Mouse (Mus musculus) adrenal gland, postnatal 25 days (tissue): ENCODE results near the gene Gabarapl2. TPM values are rescaled to one million over a fixed set of nuclear protein-coding genes. Genes with fewer than 3 reads are reported as not detected.

Experiments
- DNase-seq: peaks from one replicate; pipeline ENCODE4 v3.0.0; 2021; ENCODE audit warnings: mixed read lengths
- total RNA-seq: library from RNA; stranded (reverse); gene quantifications from 2 replicates; pipeline ENCODE4 v1.2.3, GENCODE M21; 2021

Gabarapl2 gene
- total RNA-seq, 1 experiment from 2014 or later, result 172 TPM

GRCm38 (mm10) chr8:111968541-111968940 is 28.0 kb downstream of the Gabarapl2 start:
- no peak for DNase-seq

DNA sequence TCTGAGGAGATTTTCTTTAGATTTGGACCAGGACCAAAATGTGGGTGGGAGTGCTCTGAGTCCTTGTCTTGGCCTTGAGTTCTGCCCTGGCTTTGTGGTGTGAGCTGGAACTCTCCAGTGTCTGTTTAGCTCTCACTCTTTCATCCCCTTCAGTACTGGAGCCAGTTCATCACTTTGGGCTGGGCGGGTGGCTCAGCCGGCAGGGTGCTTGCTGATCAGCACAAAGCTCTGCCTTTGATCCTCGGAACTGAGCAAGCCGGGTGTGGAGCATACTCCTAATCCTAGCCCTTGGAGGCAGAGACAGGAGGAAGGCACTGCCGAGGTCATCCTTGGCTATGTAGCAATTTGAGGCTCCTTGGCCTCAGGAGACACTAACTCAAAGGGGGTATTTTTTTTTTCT is 28.5 kb downstream of the Gabarapl2 start:
- no peak for DNase-seq

GRCm38 (mm10) chr8:111974138-111974537 is 33.6 kb downstream of the Gabarapl2 start:
- DNase-seq, result no peak

DNA sequence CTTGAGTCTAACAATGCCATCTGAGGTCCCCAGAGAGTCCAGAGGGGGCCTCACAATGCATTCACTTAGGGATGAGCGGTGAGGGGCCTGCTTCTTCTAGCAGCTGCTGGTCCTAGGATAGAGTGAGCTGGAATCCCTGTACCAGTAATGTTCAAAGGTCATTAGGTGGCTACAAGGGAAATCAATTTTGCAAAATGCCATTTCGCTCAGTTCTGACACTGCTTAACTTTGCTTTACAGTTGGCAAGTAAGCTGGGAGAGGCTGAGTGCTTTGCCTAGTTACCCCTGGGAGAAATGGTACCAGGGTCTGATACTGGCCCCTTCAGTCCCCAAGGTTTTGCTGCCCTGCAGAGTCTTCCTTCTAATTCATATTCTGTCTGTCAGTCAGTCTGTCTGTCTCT is 35.2 kb downstream of the Gabarapl2 start:
- DNase-seq, result no peak

- DNase-seq, result no peak
Measured at GRCm38 (mm10) chr8:111976326-111976725, 35.8 kb downstream of the Gabarapl2 start.

GRCm38 (mm10) chr8:111978147-111978546 is 37.6 kb downstream of the Gabarapl2 start:
- no peak for DNase-seq

DNA sequence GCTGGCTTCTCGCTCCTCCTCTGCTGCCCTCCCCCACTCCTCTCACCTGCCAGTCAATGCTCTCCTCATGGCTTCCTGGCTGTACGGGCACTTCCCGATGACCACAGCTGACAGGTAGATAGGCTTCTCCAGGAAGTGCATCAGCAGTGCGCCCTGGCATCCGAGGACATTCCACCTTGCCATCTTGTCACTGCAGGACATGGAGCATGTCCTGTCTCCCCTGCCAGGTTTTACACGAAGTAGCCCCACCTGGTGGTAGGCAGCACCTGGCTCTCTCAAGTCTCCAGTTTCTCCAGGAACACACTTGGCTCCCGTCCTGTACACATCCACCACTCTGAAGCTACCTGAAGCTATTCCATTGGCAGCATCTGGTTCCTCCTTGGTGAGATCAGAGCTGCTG is 41.6 kb downstream of the Gabarapl2 start:
- DNase-seq, result no peak

GRCm38 (mm10) chr8:111984511-111984910 is 44.0 kb downstream of the Gabarapl2 start:
- DNase-seq, result no peak

- DNase-seq, result peak; percentile 82
Measured at GRCm38 (mm10) chr8:111989911-111990310, 49.4 kb downstream of the Gabarapl2 start.

GRCm38 (mm10) chr8:111991278-111991677 is 50.8 kb downstream of the Gabarapl2 start:
- DNase-seq, result no peak

GRCm38 (mm10) chr8:111992013-111992702 is 51.7 kb downstream of the Gabarapl2 start, which contains the start of gene Adat1:
TSS of gene Adat1 (minus strand) at chr8:111992302.
- DNase-seq, result peak; percentile 86

DNA sequence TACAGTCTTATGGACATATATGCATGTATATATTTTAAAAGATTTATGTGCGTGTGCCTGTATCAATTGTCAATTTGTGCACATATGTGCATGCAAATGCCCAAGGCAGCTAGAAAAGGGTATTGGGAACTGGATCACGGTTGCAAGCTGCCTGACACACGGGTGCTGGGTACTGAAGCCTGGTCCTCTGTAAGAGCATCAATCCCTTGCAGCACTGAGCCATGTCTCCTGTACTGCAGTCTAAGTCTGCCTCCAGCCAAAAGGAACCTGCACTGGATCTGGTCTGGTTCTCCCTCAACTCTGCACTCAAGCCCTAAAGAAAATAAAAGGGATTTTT is 52.2 kb downstream of the Gabarapl2 start:
- DNase-seq, result no peak

Other genes with a start within 250 kb of the Gabarapl2 start
- not detected in 2 replicates for gene Ctrb1, start 249.7 kb upstream of the Gabarapl2 start, total RNA-seq
- gene Bcar1, start 196.9 kb upstream of the Gabarapl2 start, total RNA-seq, result 64.5 and 70.0 TPM in 2 replicates
- 80.4 and 85.9 TPM in 2 replicates for gene Cfdp1, start 86.4 kb upstream of the Gabarapl2 start, total RNA-seq
- gene Tmem170, start 64.0 kb upstream of the Gabarapl2 start, total RNA-seq, result 7.0 and 7.6 TPM in 2 replicates
- gene Chst5, start 30.3 kb upstream of the Gabarapl2 start, total RNA-seq, result not detected in 2 replicates
- gene Tmem231, start 6.8 kb upstream of the Gabarapl2 start, total RNA-seq, result 5.1 and 7.3 TPM in 2 replicates
- 5.4 TPM in 2 replicates for gene Adat1, start 51.6 kb downstream of the Gabarapl2 start, total RNA-seq
- gene Kars, start 70.6 kb downstream of the Gabarapl2 start, total RNA-seq, result 100 and 111 TPM in 2 replicates
- 17.6 and 22.6 TPM in 2 replicates for gene Terf2ip, start 70.7 kb downstream of the Gabarapl2 start, total RNA-seq
- not detected in 2 replicates for gene Gm6793, start 74.3 kb downstream of the Gabarapl2 start, total RNA-seq